Mouse (Mus musculus): Measurements from ENCODE around the gene Espn.

Gene Espn

DNA sequence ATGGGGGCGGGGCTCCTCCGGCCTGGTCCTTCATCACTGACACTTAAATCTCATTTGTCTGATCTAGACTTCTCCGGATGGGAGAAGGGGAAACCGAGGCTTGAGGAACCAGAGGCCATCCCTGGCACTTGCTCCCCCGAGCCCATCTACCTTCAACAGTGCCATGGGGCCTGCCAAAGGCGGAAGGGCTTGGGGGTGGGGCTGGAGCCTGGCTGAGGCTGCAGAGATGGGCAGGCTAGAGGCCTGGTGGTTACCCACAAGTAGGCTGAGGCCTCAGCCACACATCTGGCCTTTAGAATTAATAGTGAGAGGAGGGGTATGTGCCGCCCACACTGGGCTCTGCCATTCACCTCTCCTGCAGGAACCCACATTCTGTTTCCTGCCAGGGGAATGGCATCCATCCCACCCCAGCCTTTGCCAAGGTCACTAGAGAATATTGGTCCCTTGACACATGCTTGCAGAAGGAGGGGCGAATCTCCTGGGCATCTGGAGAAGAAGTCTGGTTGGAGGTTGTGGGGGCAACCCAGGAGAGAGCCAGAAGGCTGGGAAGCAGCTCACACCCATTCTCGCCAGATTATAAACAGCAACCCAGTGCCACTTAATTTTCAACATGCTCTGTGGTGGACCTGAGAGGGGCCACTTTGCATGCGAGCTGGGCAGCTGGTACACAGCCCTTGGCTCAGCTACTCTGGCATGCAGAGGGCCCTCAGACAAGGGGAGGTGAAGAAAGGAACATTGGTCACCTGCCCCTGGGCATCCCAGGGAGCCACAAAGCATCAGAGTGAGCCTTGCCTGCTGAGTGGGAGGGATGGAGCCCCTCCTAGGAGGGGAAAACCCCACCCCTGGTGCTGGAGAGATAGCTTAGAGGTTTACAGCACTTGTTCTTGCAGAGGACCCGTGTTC, 81.4 kb downstream of the Espn start:
- CTCF ChIA-PET: interaction anchor here in 1 of 4 experiments (1.2 kb wide), 1 partner anchor 8 kb away, joined by 3 read pairs; no protein-coding TSS in a partner anchor
- POLR2A ChIA-PET: interaction anchor here in 2 of 4 experiments (1.6 to 1.7 kb wide), 2 partner anchors 13 to 32 kb away, joined by 3 read pairs; partner anchors contain the start of gene Nol9 (in 1 of the 2)
